Mouse (Mus musculus) heart, embryonic 14.5 days (tissue): ENCODE results near the gene Rtcb. TPM values are rescaled to one million over a fixed set of nuclear protein-coding genes. Genes with fewer than 3 reads are reported as not detected.
A peak's percentile ranks its signal among the peaks of the same experiment; 100 is the strongest.

Experiments used
- ATAC-seq: fragments of 200-750 bp; cut with Nextera tagmentation; 2 replicates; pipeline ENCODE4 v1.8.0; 2017; ENCODE audit warnings: low read depth, moderate TSS enrichment; ENCODE audit not compliant: insufficient number of reproducible peaks, insufficient read depth, low FRiP score
- H3K27ac ChIP-seq, 2 experiments: fragments of 200-500 bp in 1 of 2; fragments of 300-500 bp in 1 of 2; sonication (generic) in 1 of 2; replicated peaks in 1 of 2; 2 replicates each; pipeline ENCODE4 v1.5.1; 2012 to 2014; ENCODE audit warnings: low read depth in 2 of 2, low read length in 2 of 2, control low read depth in 1 of 2, mild to moderate bottlenecking in 1 of 2, mixed read lengths in 1 of 2; ENCODE audit not compliant: control insufficient read depth in 1 of 2, insufficient read depth in 1 of 2
- H3K27me3 ChIP-seq: fragments of 300-500 bp; sonication (generic); 2 replicates; pipeline ENCODE4 v1.6.1; 2014; ENCODE audit warnings: mild to moderate bottlenecking, low read length, control low read depth; ENCODE audit not compliant: control insufficient read depth, insufficient read depth
- H3K36me3 ChIP-seq: fragments of 300-500 bp; sonication (generic); 2 replicates; pipeline ENCODE4 v1.6.1; 2014; ENCODE audit warnings: mild to moderate bottlenecking, control low read depth, low read length, mixed read lengths; ENCODE audit not compliant: control insufficient read depth, insufficient read depth
- H3K4me1 ChIP-seq, 2 experiments: fragments of 200-500 bp in 1 of 2; fragments of 300-500 bp in 1 of 2; sonication (generic) in 1 of 2; 2 replicates each; pipeline ENCODE4 v1.6.1; 2012 to 2014; ENCODE audit warnings: low read length in 2 of 2, control low read depth in 1 of 2, mixed read lengths in 1 of 2; ENCODE audit not compliant: control insufficient read depth in 2 of 2, insufficient read depth in 2 of 2
- H3K4me2 ChIP-seq: fragments of 300-500 bp; sonication (generic); 2 replicates; pipeline ENCODE4 v1.6.1; 2014; ENCODE audit warnings: mild to moderate bottlenecking, low read length
- H3K4me3 ChIP-seq, 2 experiments: fragments of 200-500 bp in 1 of 2; fragments of 300-500 bp in 1 of 2; sonication (generic) in 1 of 2; 2 replicates each; pipeline ENCODE4 v1.5.1; 2012 to 2014; ENCODE audit warnings: low read length in 2 of 2, mild to moderate bottlenecking in 2 of 2, control low read depth in 1 of 2, low read depth in 1 of 2, moderate library complexity in 1 of 2; ENCODE audit not compliant: control insufficient read depth in 1 of 2, insufficient read depth in 1 of 2
- H3K9ac ChIP-seq: fragments of 300-500 bp; sonication (generic); 2 replicates; pipeline ENCODE4 v1.6.1; 2014; ENCODE audit warnings: mild to moderate bottlenecking, low read length
- H3K9me3 ChIP-seq: fragments of 300-500 bp; sonication (generic); 2 replicates; pipeline ENCODE4 v1.6.1; 2016; ENCODE audit warnings: low read length, control low read depth; ENCODE audit not compliant: control insufficient read depth
- WGBS: fragments of 180-500 bp; shearing (Covaris S2); extraction: QIAGEN DNeasy Blood & Tissue Kit; methylation state at CpG from one replicate; pipeline ENCODE4 v1.1.7; 2014; 5-methylcytosine and 5-hydroxymethylcytosine counted together
- polyA plus RNA-seq: library from polyadenylated mRNA; unstranded; fragments of >200 nt; fragmentation: Nextera tagmentation; extraction: Ambion mirVana; gene quantifications from 2 replicates; pipeline ENCODE4 v1.2.1, GENCODE M21; 2014

The Rtcb gene
- polyA plus RNA-seq, 1 experiment from 2014 or later = 107 TPM

GRCm38 (mm10) chr10:85964316-85964715 lies 6.7 kb upstream of the Rtcb start:
- no peaks in the 10 kb centered on the region for H3K27me3 ChIP-seq
- 83% methylated on average over 7 of the region's 7 CpGs for WGBS
- no peak for ATAC-seq

DNA sequence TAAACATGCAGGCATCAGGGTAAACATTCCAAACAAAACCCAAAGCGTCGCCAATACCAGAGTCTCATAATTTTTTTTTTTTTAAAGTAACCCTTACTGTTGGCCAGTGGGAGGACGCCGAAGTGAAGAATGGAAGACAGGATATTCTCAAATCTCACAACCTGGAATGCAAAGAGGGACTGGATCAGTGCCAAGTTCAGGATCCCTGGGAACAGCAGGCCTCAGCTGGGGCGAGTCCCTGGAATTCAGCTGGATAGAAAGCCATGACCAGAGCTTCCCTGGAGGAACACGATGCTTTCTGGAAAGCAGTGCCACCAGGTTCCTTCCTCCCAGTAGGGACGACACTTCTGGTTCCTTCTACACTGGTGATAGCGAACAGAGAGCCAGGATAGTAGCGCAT lies 5.3 kb upstream of the Rtcb start:
- Histone ChIP-seq H3K9me3 (no peaks in the 10 kb centered on the region), H3K4me3 (no peak overlapping the region), H3K36me3 (no peaks in the 10 kb centered on the region), H3K27ac (no peak overlapping the region), H3K27me3 (no peaks in the 10 kb centered on the region), H3K4me2 (no peak overlapping the region), H3K4me1 (peaks cover 2 to 4% of the 10 kb centered on the region in 2 experiments; a peak in 1 of 4 replicates), H3K9ac (no peak overlapping the region)
- ATAC-seq = no peak
- WGBS = 44% methylated on average over 9 of the region's 9 CpGs

More at GRCm38 (mm10) chr10:85964316-85964715, 6.7 kb upstream of the Rtcb start:
- no peaks in the 10 kb centered on the region for H3K36me3 ChIP-seq
- no peak overlapping the region for H3K4me2 ChIP-seq
- H3K9me3 ChIP-seq = no peaks in the 10 kb centered on the region
- no peak overlapping the region for H3K27ac ChIP-seq
- peaks cover 2 to 4% of the 10 kb centered on the region in 2 experiments; a peak in 1 of 4 replicates for H3K4me1 ChIP-seq
- no peak overlapping the region for H3K9ac ChIP-seq
- H3K4me3 ChIP-seq = no peak overlapping the region

DNA sequence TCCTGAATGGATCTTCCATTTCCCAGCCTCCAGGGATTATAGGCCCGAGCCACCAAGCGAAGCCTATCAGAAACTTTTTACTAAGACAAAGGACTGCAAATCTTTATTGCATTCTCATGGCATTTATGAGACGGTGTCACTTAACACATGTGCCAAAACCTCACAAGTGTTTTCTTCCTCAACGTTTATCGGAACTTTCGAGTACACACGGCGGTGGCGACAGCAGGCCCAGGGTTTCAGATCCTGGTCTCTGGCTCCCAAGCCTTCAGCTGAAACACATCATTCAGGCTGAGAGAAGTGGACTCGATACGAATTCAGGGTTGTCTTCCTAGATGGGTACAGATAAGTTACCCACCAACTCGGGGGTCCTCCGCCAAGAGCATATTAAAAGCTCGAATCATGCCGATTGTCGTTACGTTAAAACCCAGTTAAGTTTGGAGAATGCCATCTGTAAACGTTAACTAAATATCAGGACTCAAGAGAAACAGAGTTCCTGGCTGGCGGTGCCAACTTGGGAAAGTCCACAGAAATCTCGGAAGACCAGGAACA lies 678 bp downstream of the Rtcb start:
- WGBS = 2% methylated on average over 20 of the region's 20 CpGs
- H3K36me3 ChIP-seq = peaks cover 33% of the 10 kb centered on the region
- H3K4me3 ChIP-seq = peak overlapping the region; percentile 74 to 99
- ATAC-seq = no peak
- H3K9me3 ChIP-seq = no peaks in the 10 kb centered on the region
- H3K9ac ChIP-seq = peak overlapping the region; percentile 97
- H3K27me3 ChIP-seq = no peaks in the 10 kb centered on the region
- H3K27ac ChIP-seq = peak overlapping the region; percentile 75 to 76
- H3K4me2 ChIP-seq = peak overlapping the region; percentile 89
- H3K4me1 ChIP-seq = peaks cover 2 to 3% of the 10 kb centered on the region in 2 experiments; a peak in 2 of 4 replicates

DNA sequence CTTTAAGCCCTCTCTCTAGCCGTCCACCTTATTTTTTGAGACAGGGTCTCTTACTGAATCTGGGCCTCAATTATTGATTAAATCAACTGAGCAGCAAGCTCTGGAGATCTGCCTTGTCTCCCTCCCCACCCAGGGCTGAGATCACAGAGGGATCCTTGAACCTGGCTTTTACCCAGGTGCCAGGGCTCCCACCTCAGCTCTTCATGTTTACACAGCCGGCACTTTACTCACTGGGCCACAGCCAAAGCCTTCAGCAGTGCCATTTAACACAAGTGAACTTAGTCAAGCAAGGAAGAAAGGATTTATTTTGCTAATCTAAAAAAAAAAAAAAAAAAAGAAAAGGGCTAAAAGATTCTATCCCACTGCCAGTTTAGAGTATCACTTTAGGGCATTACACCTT lies 3.2 kb downstream of the Rtcb start:
- ATAC-seq = no peak

GRCm38 (mm10) chr10:85953401-85953800 lies 4.2 kb downstream of the Rtcb start:
- Histone ChIP-seq H3K4me2 (no peak overlapping the region), H3K4me3 (no peak overlapping the region), H3K27ac (no peak overlapping the region), H3K27me3 (no peaks in the 10 kb centered on the region), H3K36me3 (peaks cover 67% of the 10 kb centered on the region), H3K4me1 (peaks cover 2 to 3% of the 10 kb centered on the region in 2 experiments; a peak in 2 of 4 replicates), H3K9me3 (no peaks in the 10 kb centered on the region), H3K9ac (no peak overlapping the region)
- 70% methylated on average over 3 of the region's 3 CpGs for WGBS
- no peak for ATAC-seq

More for the DNA sequence above, 3.2 kb downstream of the Rtcb start:
- H3K27me3 ChIP-seq = no peaks in the 10 kb centered on the region
- 84% methylated on average over 2 of the region's 2 CpGs for WGBS
- no peaks in the 10 kb centered on the region for H3K9me3 ChIP-seq
- no peak overlapping the region for H3K27ac ChIP-seq
- H3K9ac ChIP-seq = no peak overlapping the region
- H3K36me3 ChIP-seq = peaks cover 57% of the 10 kb centered on the region
- H3K4me2 ChIP-seq = no peak overlapping the region
- no peak overlapping the region for H3K4me3 ChIP-seq
- peaks cover 2 to 3% of the 10 kb centered on the region in 2 experiments; a peak in 2 of 4 replicates for H3K4me1 ChIP-seq

DNA sequence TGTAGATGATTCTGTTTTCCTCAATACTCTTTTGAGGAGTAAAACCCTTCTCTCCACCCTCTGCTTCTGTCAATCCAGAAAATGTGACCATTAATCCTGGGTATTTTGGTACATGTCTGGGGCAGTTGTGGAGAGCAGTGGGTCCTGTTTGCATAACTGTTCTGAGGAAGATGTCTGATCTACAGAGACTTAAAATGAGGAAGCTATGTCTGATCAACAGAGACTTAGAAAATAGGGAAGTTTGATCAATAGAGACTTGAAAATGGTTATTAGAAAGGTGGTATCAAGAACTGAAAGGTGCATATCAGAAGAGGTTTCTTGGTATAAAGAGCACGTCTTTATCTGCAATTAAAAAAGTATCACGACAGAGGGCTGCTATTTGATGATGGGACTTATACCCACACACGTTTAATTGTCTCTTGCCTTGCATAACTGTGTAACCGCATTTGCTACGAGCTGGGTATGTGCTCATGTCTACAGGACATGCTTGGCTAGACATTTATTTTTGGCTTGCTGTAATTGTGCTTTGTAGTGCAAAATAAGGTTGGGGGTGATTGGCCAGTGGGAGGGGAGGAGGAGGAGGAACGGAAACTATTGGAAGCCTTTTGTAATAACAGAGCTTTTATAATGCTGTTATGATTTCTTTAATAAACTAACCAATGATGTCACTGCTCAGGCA lies 5.7 kb downstream of the Rtcb start:
- Histone ChIP-seq H3K36me3 (peaks cover 82% of the 10 kb centered on the region), H3K4me1 (peaks cover 2 to 3% of the 10 kb centered on the region in 2 experiments; a peak in 2 of 4 replicates), H3K9ac (no peak overlapping the region), H3K4me3 (no peak overlapping the region), H3K27ac (no peak overlapping the region), H3K4me2 (no peak overlapping the region), H3K9me3 (no peaks in the 10 kb centered on the region), H3K27me3 (no peaks in the 10 kb centered on the region)
- WGBS = 85% methylated on average over 6 of the region's 6 CpGs
- ATAC-seq = no peak

DNA sequence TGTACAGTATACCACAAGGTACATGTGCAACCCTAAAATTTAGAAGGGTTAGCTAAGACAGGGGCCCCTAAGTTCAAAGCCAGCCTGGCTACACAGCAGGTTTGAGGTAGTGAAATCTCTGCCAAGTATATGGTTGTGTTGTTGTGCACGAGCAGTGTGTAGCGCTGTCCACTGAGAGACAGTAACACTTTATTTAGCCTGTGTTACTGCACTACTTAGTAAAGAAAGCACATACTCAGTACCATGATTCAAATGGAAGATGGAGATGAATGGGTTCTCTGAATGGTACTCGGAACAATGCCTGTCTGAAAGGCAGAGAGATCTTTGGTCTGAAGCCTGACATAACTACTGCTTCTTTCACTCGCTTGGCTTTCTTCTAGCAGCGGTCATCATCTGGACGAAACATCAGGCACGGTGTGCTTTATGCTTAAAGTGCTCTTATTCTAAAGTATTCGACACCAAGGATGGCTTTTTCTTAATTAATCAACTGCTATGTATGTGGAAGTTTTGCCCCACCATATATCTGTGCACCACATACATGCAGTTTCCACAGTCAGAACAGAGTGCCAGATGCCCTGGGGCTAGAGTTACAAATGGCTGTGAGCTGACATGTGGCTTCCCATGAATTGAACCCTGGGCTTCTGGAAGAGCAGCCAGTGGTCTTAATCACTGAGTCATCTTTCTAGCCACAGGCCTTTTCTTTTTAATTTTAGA lies 9.0 kb downstream of the Rtcb start:
- no peak for ATAC-seq
- Histone ChIP-seq H3K4me1 (no peaks in the 10 kb centered on the region), H3K4me2 (no peak overlapping the region), H3K27ac (no peak overlapping the region), H3K4me3 (no peak overlapping the region), H3K9me3 (no peaks in the 10 kb centered on the region), H3K9ac (no peak overlapping the region), H3K27me3 (no peaks in the 10 kb centered on the region), H3K36me3 (peaks cover 98% of the 10 kb centered on the region)
- 91% methylated on average over 8 of the region's 8 CpGs for WGBS
